Mouse (Mus musculus): Measurements from ENCODE around the gene Gm45717. TPM values are rescaled to one million over a fixed set of nuclear protein-coding genes. Genes with fewer than 3 reads are reported as not detected.

The Gm45717 gene
- total and polyA plus RNA-seq, 3 experiments, result not detected

DNA sequence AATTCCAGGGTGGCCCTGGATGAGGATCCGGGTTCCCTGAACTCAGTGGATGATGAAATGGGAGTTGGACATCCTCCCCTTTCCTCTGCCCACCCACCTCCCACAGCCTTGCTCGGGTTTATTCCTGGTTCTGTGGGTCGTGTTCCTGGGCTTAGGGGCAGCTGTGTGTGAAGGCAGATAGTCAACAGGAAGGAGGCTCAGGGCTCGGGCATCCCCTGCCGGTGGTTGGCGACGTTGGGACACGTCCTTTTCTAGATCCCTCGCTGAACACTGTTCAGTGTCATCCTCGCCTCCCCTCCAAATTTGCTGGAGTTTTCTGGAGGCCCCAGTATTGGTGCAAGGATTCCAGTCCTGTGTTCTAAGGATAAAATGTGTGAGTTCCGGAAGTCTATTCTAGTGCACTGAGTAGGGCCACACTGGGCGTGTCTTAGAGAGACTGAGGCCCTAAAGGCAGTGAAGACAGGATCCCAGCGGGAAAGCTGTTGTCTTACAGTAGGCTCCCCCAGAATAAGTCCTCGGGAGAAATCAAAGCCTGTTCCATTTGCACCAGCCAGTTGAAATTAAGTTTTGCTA, 35.5 kb upstream of the Gm45717 start:
- no peak for DNase-seq (ENCODE audit: low spot score)

GRCm38 (mm10) chr7:140990622-140991021, 34.9 kb upstream of the Gm45717 start:
- Histone ChIP-seq H3K4me3 (ENCODE audit: low read depth, low read length) (no peak overlapping the region), H3K4me1 (ENCODE audit: insufficient read depth, low read depth, low read length) (no peaks in the 10 kb centered on the region), H3K36me3 (replicated peaks) (no peaks in the 10 kb centered on the region), H3K9me3 (replicated peaks) (0 out of 2 replicates have a peak, but pooled peaks cover 2% of the 10 kb centered on the region), H3K27me3 (ENCODE audit: insufficient read depth, low read length) (peaks cover 23% of the 10 kb centered on the region)
- no peak for TF ChIP-seq GATA2 (IDR thresholded peaks at IDR 0.05; ENCODE audit: borderline replicate concordance, low read depth, low read length)
- TF ChIP-seq TAL1 (conservative IDR thresholded peaks at IDR 0.05; ENCODE audit: low read depth, low read length), result no peak
- no peak for TF ChIP-seq POLR2AphosphoS5 (IDR thresholded peaks at IDR 0.05; ENCODE audit: insufficient replicate concordance, low read depth, low read length)
- TF ChIP-seq CTCF (IDR thresholded peaks at IDR 0.05; ENCODE audit: low read depth, low read length), result no peak
- no peak for TF ChIP-seq GATA1 (IDR thresholded peaks at IDR 0.05; ENCODE audit: borderline replicate concordance, low read length)
- DNase-seq (ENCODE audit: low spot score), result no peak
- ATAC-seq (ENCODE audit: extremely low read depth, insufficient number of reproducible peaks, low FRiP score, poor library complexity, severe bottlenecking), result no peak

More for the DNA sequence above, 35.5 kb upstream of the Gm45717 start:
- no peak overlapping the region for H3K4me3 ChIP-seq (ENCODE audit: low read depth, low read length)
- H3K4me1 ChIP-seq (ENCODE audit: insufficient read depth, low read depth, low read length), result no peaks in the 10 kb centered on the region
- no peak for ATAC-seq (ENCODE audit: extremely low read depth, insufficient number of reproducible peaks, low FRiP score, poor library complexity, severe bottlenecking)
- no peak for TF ChIP-seq GATA1 (IDR thresholded peaks at IDR 0.05; ENCODE audit: borderline replicate concordance, low read length)
- TF ChIP-seq POLR2AphosphoS5 (IDR thresholded peaks at IDR 0.05; ENCODE audit: insufficient replicate concordance, low read depth, low read length), result no peak
- no peak for TF ChIP-seq TAL1 (conservative IDR thresholded peaks at IDR 0.05; ENCODE audit: low read depth, low read length)
- no peak for TF ChIP-seq CTCF (IDR thresholded peaks at IDR 0.05; ENCODE audit: low read depth, low read length)
- no peak for TF ChIP-seq GATA2 (IDR thresholded peaks at IDR 0.05; ENCODE audit: borderline replicate concordance, low read depth, low read length)
- no peaks in the 10 kb centered on the region for H3K36me3 ChIP-seq (replicated peaks)
- peaks cover 20% of the 10 kb centered on the region for H3K27me3 ChIP-seq (ENCODE audit: insufficient read depth, low read length)
- H3K9me3 ChIP-seq (replicated peaks), result no peaks in the 10 kb centered on the region

- no peak for TF ChIP-seq TAL1 (conservative IDR thresholded peaks at IDR 0.05; ENCODE audit: low read depth, low read length)
- DNase-seq (ENCODE audit: low spot score), result no peak
- H3K36me3 ChIP-seq (replicated peaks), result no peaks in the 10 kb centered on the region
- H3K27me3 ChIP-seq (ENCODE audit: insufficient read depth, low read length), result peaks cover 23% of the 10 kb centered on the region
- no peak for ATAC-seq (ENCODE audit: extremely low read depth, insufficient number of reproducible peaks, low FRiP score, poor library complexity, severe bottlenecking)
- H3K4me3 ChIP-seq (ENCODE audit: low read depth, low read length), result no peak overlapping the region
- no peaks in the 10 kb centered on the region for H3K4me1 ChIP-seq (ENCODE audit: insufficient read depth, low read depth, low read length)
- 0 out of 2 replicates have a peak, but pooled peaks cover 2% of the 10 kb centered on the region for H3K9me3 ChIP-seq (replicated peaks)
Observed at GRCm38 (mm10) chr7:140990185-140990584, 34.4 kb upstream of the Gm45717 start.

DNA sequence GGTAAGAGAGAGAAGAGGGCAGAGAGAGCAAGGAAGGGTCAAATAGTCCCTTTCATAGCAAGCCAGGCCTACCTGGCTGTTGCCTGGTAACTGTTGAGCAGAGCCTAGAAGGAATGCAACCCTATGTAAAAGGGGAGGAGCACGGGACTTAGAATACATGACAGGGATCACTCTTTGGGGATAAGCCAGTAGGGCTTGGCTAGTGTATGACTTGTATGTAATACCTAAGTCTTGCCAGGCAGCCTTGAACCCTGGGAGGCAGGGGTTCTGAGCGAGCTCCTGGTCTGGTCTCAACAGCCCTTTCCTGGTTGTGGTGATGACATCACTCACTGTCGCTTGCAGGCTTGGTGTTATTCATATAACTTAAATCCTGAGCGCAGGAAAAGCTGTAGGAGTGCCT, 33.3 kb upstream of the Gm45717 start:
- Histone ChIP-seq H3K9me3 (replicated peaks) (0 out of 2 replicates have a peak, but pooled peaks cover 2% of the 10 kb centered on the region), H3K36me3 (replicated peaks) (no peaks in the 10 kb centered on the region), H3K4me3 (ENCODE audit: low read depth, low read length) (no peak overlapping the region), H3K27me3 (ENCODE audit: insufficient read depth, low read length) (peaks cover 23% of the 10 kb centered on the region), H3K4me1 (ENCODE audit: insufficient read depth, low read depth, low read length) (no peaks in the 10 kb centered on the region)
- ATAC-seq (ENCODE audit: extremely low read depth, insufficient number of reproducible peaks, low FRiP score, poor library complexity, severe bottlenecking), result no peak
- TF ChIP-seq CTCF (IDR thresholded peaks at IDR 0.05; ENCODE audit: low read depth, low read length) (no peak), POLR2AphosphoS5 (IDR thresholded peaks at IDR 0.05; ENCODE audit: insufficient replicate concordance, low read depth, low read length) (no peak), TAL1 (conservative IDR thresholded peaks at IDR 0.05; ENCODE audit: low read depth, low read length) (no peak), GATA2 (IDR thresholded peaks at IDR 0.05; ENCODE audit: borderline replicate concordance, low read depth, low read length) (no peak), GATA1 (IDR thresholded peaks at IDR 0.05; ENCODE audit: borderline replicate concordance, low read length) (no peak)
- DNase-seq (ENCODE audit: low spot score), result no peak

DNA sequence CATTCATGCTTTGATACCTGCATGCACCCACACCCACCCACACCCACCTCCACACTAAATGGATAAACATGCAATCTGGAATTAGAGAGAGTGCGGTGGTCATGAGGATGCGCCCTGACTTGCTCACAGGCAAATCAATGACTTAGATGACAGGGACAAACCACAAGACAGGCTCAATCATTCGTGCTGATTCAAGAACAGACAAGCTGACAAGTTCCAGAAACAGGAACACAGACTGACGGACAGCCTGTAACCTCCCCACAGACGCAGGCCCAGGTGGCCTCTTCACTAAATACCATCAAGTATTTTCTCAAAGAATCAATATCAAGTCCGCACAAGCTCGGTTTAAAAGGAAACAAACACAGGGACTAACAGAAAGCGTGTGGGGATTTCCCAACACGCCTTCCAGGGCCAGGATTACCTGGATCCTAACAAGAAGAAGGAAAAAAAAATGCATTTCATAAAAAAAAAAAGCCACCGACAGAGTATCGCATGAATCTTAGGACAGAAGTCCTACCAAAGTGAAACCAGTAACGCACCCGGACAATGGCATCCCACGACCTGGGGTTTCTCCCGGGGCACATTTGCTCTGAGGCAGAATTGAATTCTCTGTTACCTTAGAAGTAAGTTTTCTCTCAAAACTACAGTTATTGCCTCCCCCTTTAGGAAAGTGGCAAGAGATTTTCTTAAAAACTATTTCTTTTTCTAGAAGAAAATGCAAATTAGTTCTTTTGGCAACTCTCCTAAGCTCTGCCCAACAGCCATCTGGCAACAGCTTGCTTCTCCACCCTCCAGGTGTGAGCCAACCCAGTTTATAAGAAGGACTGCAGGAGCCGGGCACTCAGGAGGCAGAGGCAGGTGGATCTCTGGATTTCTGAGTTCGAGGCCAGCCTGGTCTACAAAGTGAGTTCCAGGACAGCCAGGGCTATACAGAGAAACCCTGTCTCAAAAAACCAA, 31.7 kb upstream of the Gm45717 start:
- Histone ChIP-seq H3K36me3 (replicated peaks) (no peaks in the 10 kb centered on the region), H3K27me3 (ENCODE audit: insufficient read depth, low read length) (peaks cover 30% of the 10 kb centered on the region), H3K9me3 (replicated peaks) (0 out of 2 replicates have a peak, but pooled peaks cover 2% of the 10 kb centered on the region), H3K4me3 (ENCODE audit: low read depth, low read length) (no peak overlapping the region), H3K4me1 (ENCODE audit: insufficient read depth, low read depth, low read length) (no peaks in the 10 kb centered on the region)
- DNase-seq (ENCODE audit: low spot score) (no peak), ATAC-seq (ENCODE audit: extremely low read depth, insufficient number of reproducible peaks, low FRiP score, poor library complexity, severe bottlenecking) (no peak)
- no peak for TF ChIP-seq GATA1 (IDR thresholded peaks at IDR 0.05; ENCODE audit: borderline replicate concordance, low read length)
- TF ChIP-seq POLR2AphosphoS5 (IDR thresholded peaks at IDR 0.05; ENCODE audit: insufficient replicate concordance, low read depth, low read length), result no peak
- TF ChIP-seq CTCF (IDR thresholded peaks at IDR 0.05; ENCODE audit: low read depth, low read length), result no peak
- TF ChIP-seq TAL1 (conservative IDR thresholded peaks at IDR 0.05; ENCODE audit: low read depth, low read length), result no peak

GRCm38 (mm10) chr7:140982971-140983370, 27.2 kb upstream of the Gm45717 start:
- Histone ChIP-seq H3K4me3 (ENCODE audit: low read depth, low read length) (no peak overlapping the region), H3K27me3 (ENCODE audit: insufficient read depth, low read length) (peaks cover 24% of the 10 kb centered on the region), H3K36me3 (replicated peaks) (no peaks in the 10 kb centered on the region), H3K9me3 (replicated peaks) (0 out of 2 replicates have a peak, but pooled peaks cover 2% of the 10 kb centered on the region), H3K4me1 (ENCODE audit: insufficient read depth, low read depth, low read length) (peaks cover 9% of the 10 kb centered on the region; the same call in 1 of the 2 replicates)
- ATAC-seq (ENCODE audit: extremely low read depth, insufficient number of reproducible peaks, low FRiP score, poor library complexity, severe bottlenecking) (no peak), DNase-seq (ENCODE audit: low spot score) (no peak)
- no peak for TF ChIP-seq TAL1 (conservative IDR thresholded peaks at IDR 0.05; ENCODE audit: low read depth, low read length)
- no peak for TF ChIP-seq POLR2AphosphoS5 (IDR thresholded peaks at IDR 0.05; ENCODE audit: insufficient replicate concordance, low read depth, low read length)
- TF ChIP-seq GATA2 (IDR thresholded peaks at IDR 0.05; ENCODE audit: borderline replicate concordance, low read depth, low read length), result no peak
- no peak for TF ChIP-seq GATA1 (IDR thresholded peaks at IDR 0.05; ENCODE audit: borderline replicate concordance, low read length)
- no peak for TF ChIP-seq CTCF (IDR thresholded peaks at IDR 0.05; ENCODE audit: low read depth, low read length)
